Mouse (Mus musculus) hindbrain, embryonic 16.5 days (tissue): ENCODE results near the gene Agmo. TPM values are rescaled to one million over a fixed set of nuclear protein-coding genes. Genes with fewer than 3 reads are reported as not detected.

ENCODE experiments used
- ATAC-seq: fragments of 200-750 bp; cut with Nextera tagmentation; 2 replicates; pipeline ENCODE4 v1.8.0; 2017; ENCODE audit warnings: moderate TSS enrichment, moderate library complexity
- H3K27ac ChIP-seq: fragments of 300-500 bp; sonication (generic); 2 replicates; pipeline ENCODE4 v1.5.1; 2014; ENCODE audit warnings: low read depth, mild to moderate bottlenecking, control low read depth, low read length, moderate library complexity
- H3K27me3 ChIP-seq: fragments of 300-500 bp; sonication (generic); replicated peaks from 2 replicates; pipeline ENCODE4 v1.6.1; 2014; ENCODE audit warnings: low read length; ENCODE audit not compliant: control insufficient read depth, insufficient read depth
- H3K36me3 ChIP-seq: fragments of 300-500 bp; sonication (generic); 2 replicates; pipeline ENCODE4 v1.6.1; 2014; ENCODE audit warnings: mild to moderate bottlenecking, low read length, moderate library complexity, mixed read lengths; ENCODE audit not compliant: control insufficient read depth, insufficient read depth
- H3K4me1 ChIP-seq: fragments of 300-500 bp; sonication (generic); 2 replicates; pipeline ENCODE4 v1.6.1; 2014; ENCODE audit warnings: low read depth, low read length; ENCODE audit not compliant: control insufficient read depth, insufficient read depth
- H3K4me2 ChIP-seq: fragments of 300-500 bp; sonication (generic); 2 replicates; pipeline ENCODE4 v1.6.1; 2014; ENCODE audit warnings: mild to moderate bottlenecking, low read length, control low read depth, moderate library complexity
- H3K4me3 ChIP-seq: fragments of 300-500 bp; sonication (generic); 2 replicates; pipeline ENCODE4 v1.5.1; 2014; ENCODE audit warnings: mild to moderate bottlenecking, low read length, control low read depth, moderate library complexity
- H3K9ac ChIP-seq: fragments of 300-500 bp; sonication (generic); 2 replicates; pipeline ENCODE4 v1.6.1; 2014; ENCODE audit warnings: low read depth, mild to moderate bottlenecking, control low read depth, low read length, moderate library complexity
- H3K9me3 ChIP-seq: fragments of 300-500 bp; sonication (generic); 2 replicates; pipeline ENCODE4 v1.6.1; 2014; ENCODE audit warnings: mild to moderate bottlenecking, low read length, moderate library complexity; ENCODE audit not compliant: control insufficient read depth
- WGBS: fragments of 180-500 bp; shearing (Covaris S2); extraction: QIAGEN DNeasy Blood & Tissue Kit; methylation state at CpG from one replicate; pipeline ENCODE4 v1.1.7; 2014; 5-methylcytosine and 5-hydroxymethylcytosine counted together
- polyA plus RNA-seq: library from polyadenylated mRNA; unstranded; fragments of >200 nt; fragmentation: Nextera tagmentation; extraction: Ambion mirVana; gene quantifications from 2 replicates; pipeline ENCODE4 v1.2.1, GENCODE M21; 2015

Gene Agmo
- polyA plus RNA-seq, 1 experiment from 2014 or later: 1.3 TPM

GRCm38 (mm10) chr12:37540994-37541393, 299.6 kb downstream of the Agmo start:
- no peak overlapping the region for H3K4me3 ChIP-seq
- no peaks in the 10 kb centered on the region for H3K4me1 ChIP-seq
- WGBS: 36% methylated on average over 1 of the region's 1 CpGs
- no peak overlapping the region for H3K9ac ChIP-seq
- H3K36me3 ChIP-seq: no peaks in the 10 kb centered on the region
- H3K4me2 ChIP-seq: no peak overlapping the region
- H3K27ac ChIP-seq: no peak overlapping the region
- no peak for ATAC-seq
- H3K9me3 ChIP-seq: no peaks in the 10 kb centered on the region
- H3K27me3 ChIP-seq: no peaks in the 10 kb centered on the region

GRCm38 (mm10) chr12:37558284-37558683, 316.8 kb downstream of the Agmo start:
- Histone ChIP-seq H3K9ac (no peak overlapping the region), H3K4me2 (no peak overlapping the region), H3K4me3 (no peak overlapping the region), H3K27ac (no peak overlapping the region), H3K36me3 (no peaks in the 10 kb centered on the region), H3K9me3 (no peaks in the 10 kb centered on the region), H3K4me1 (no peaks in the 10 kb centered on the region), H3K27me3 (no peaks in the 10 kb centered on the region)
- WGBS: 78% methylated on average over 1 of the region's 1 CpGs
- ATAC-seq: no peak

- H3K4me2 ChIP-seq: no peak overlapping the region
- no peak overlapping the region for H3K9ac ChIP-seq
- H3K4me1 ChIP-seq: no peaks in the 10 kb centered on the region
- H3K36me3 ChIP-seq: no peaks in the 10 kb centered on the region
- H3K27ac ChIP-seq: no peak overlapping the region
- no peaks in the 10 kb centered on the region for H3K9me3 ChIP-seq
- WGBS: 81% methylated on average over 5 of the region's 5 CpGs
- no peak for ATAC-seq
- H3K27me3 ChIP-seq: no peaks in the 10 kb centered on the region
- no peak overlapping the region for H3K4me3 ChIP-seq
These were observed 324.6 kb downstream of the Agmo start for GRCm38 (mm10) chr12:37565882-37566596.

- H3K9me3 ChIP-seq: no peaks in the 10 kb centered on the region
- no peak for ATAC-seq
- no peaks in the 10 kb centered on the region for H3K36me3 ChIP-seq
- no peak overlapping the region for H3K27ac ChIP-seq
- 67% methylated on average over 3 of the region's 3 CpGs for WGBS
- H3K4me2 ChIP-seq: no peak overlapping the region
- H3K4me1 ChIP-seq: no peaks in the 10 kb centered on the region
- H3K4me3 ChIP-seq: no peak overlapping the region
- H3K9ac ChIP-seq: no peak overlapping the region
- no peaks in the 10 kb centered on the region for H3K27me3 ChIP-seq
These were observed 330.5 kb downstream of the Agmo start for GRCm38 (mm10) chr12:37571922-37572321.

GRCm38 (mm10) chr12:37582777-37583176, 341.3 kb downstream of the Agmo start:
- H3K4me1 ChIP-seq: no peaks in the 10 kb centered on the region
- no peaks in the 10 kb centered on the region for H3K36me3 ChIP-seq
- 65% methylated on average over 8 of the region's 8 CpGs for WGBS
- no peaks in the 10 kb centered on the region for H3K9me3 ChIP-seq
- no peak overlapping the region for H3K9ac ChIP-seq
- peak; percentile 76; the same call in 1 of the 2 replicates for ATAC-seq
- H3K4me3 ChIP-seq: no peak overlapping the region
- no peaks in the 10 kb centered on the region for H3K27me3 ChIP-seq
- H3K4me2 ChIP-seq: no peak overlapping the region; the same call in 1 of the 2 replicates
- no peak overlapping the region for H3K27ac ChIP-seq

- Histone ChIP-seq H3K27me3 (no peaks in the 10 kb centered on the region), H3K36me3 (no peaks in the 10 kb centered on the region), H3K4me1 (no peaks in the 10 kb centered on the region), H3K27ac (no peak overlapping the region), H3K9ac (no peak overlapping the region), H3K4me2 (no peak overlapping the region), H3K9me3 (no peaks in the 10 kb centered on the region), H3K4me3 (no peak overlapping the region)
- no peak for ATAC-seq
- WGBS: 65% methylated on average over 3 of the region's 3 CpGs
These were observed 351.4 kb downstream of the Agmo start for GRCm38 (mm10) chr12:37592853-37593252.

GRCm38 (mm10) chr12:37612837-37613236, 371.4 kb downstream of the Agmo start:
- Histone ChIP-seq H3K27me3 (no peaks in the 10 kb centered on the region), H3K9ac (no peak overlapping the region), H3K27ac (no peak overlapping the region), H3K36me3 (no peaks in the 10 kb centered on the region), H3K9me3 (no peaks in the 10 kb centered on the region), H3K4me2 (no peak overlapping the region), H3K4me1 (no peaks in the 10 kb centered on the region), H3K4me3 (no peak overlapping the region)
- ATAC-seq: no peak
- 91% methylated on average over 4 of the region's 4 CpGs for WGBS

- H3K4me2 ChIP-seq: no peak overlapping the region
- no peak for ATAC-seq
- H3K4me3 ChIP-seq: no peak overlapping the region
These were observed 373.3 kb downstream of the Agmo start for GRCm38 (mm10) chr12:37614769-37615168.

GRCm38 (mm10) chr12:37624078-37624477, 382.6 kb downstream of the Agmo start:
- H3K4me1 ChIP-seq: no peaks in the 10 kb centered on the region
- H3K27me3 ChIP-seq: no peaks in the 10 kb centered on the region
- no peak overlapping the region for H3K4me2 ChIP-seq
- no peak overlapping the region for H3K27ac ChIP-seq
- no peak for ATAC-seq
- no peak overlapping the region for H3K4me3 ChIP-seq
- H3K9me3 ChIP-seq: no peaks in the 10 kb centered on the region
- H3K9ac ChIP-seq: no peak overlapping the region
- no peaks in the 10 kb centered on the region for H3K36me3 ChIP-seq

More at GRCm38 (mm10) chr12:37614769-37615168, 373.3 kb downstream of the Agmo start:
- Histone ChIP-seq H3K9ac (no peak overlapping the region), H3K27ac (no peak overlapping the region), H3K4me1 (no peaks in the 10 kb centered on the region), H3K9me3 (no peaks in the 10 kb centered on the region), H3K36me3 (no peaks in the 10 kb centered on the region), H3K27me3 (no peaks in the 10 kb centered on the region)
- WGBS: 92% methylated on average over 2 of the region's 2 CpGs
